Mouse (Mus musculus) cortical plate, adult 2 months (tissue): ENCODE measurements around the gene Gapdh. TPM values are rescaled to one million over a fixed set of nuclear protein-coding genes. Genes with fewer than 3 reads are reported as not detected.
A peak's percentile ranks its signal among the peaks of the same experiment; 100 is the strongest.

Experiments
- H3K27ac ChIP-seq: fragments of 200-500 bp; 2 replicates; pipeline ENCODE4 v1.5.1; 2012; ENCODE audit warnings: low read length, control low read depth, inconsistent platforms; ENCODE audit not compliant: insufficient read depth
- H3K4me1 ChIP-seq: fragments of 200-500 bp; 2 replicates; pipeline ENCODE4 v1.6.1; 2011; ENCODE audit warnings: low read length; ENCODE audit not compliant: control insufficient read depth, insufficient read depth
- H3K4me3 ChIP-seq: fragments of 200-500 bp; 2 replicates; pipeline ENCODE4 v1.5.1; 2011; ENCODE audit warnings: mild to moderate bottlenecking, low read length, control low read depth; ENCODE audit not compliant: insufficient read depth
- CTCF ChIP-seq: fragments of 200-500 bp; IDR thresholded peaks from 2 replicates; pipeline ENCODE4 v1.5.1; 2011; ENCODE audit warnings: mild to moderate bottlenecking, control low read depth, low read length; ENCODE audit not compliant: insufficient read depth; ENCODE audit errors: extremely low read depth
- POLR2A ChIP-seq: fragments of 200-500 bp; IDR thresholded peaks from 2 replicates; pipeline ENCODE4 v1.6.1; 2011; ENCODE audit warnings: mild to moderate bottlenecking, low read length, control low read depth; ENCODE audit not compliant: insufficient read depth; ENCODE audit errors: extremely low read depth
- polyA plus RNA-seq: library from polyadenylated mRNA; depleted of rRNA; stranded (reverse); fragments of >200 nt; gene quantifications from 2 replicates; pipeline ENCODE4 v1.2.3, GENCODE M21; 2012

Gapdh gene
- polyA plus RNA-seq, 1 experiment = 4,549 TPM

DNA sequence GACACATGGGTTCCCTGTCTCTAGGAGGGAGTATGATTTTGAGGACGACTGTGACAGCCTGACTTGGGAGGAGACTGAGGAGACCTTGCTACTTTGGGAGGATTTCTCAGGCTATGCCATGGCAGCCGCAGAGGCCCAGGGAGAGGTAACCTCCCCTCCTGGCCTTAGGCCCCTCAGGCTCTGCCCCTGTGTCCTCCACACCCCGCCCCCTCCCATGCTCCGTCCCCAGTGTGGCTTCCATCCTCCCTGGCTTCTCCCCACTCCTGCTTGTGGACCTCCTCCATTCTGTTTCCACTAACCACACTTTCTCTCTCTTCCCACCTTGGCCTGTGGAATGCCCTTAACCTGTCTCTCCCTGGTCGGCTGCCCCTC lies 13.3 kb downstream of the Gapdh start:
- peaks cover 7% of the 10 kb centered on the region for H3K4me1 ChIP-seq
- TF ChIP-seq POLR2A (no peak), CTCF (no peak)
- H3K27ac ChIP-seq = no peak overlapping the region
- no peak overlapping the region for H3K4me3 ChIP-seq

DNA sequence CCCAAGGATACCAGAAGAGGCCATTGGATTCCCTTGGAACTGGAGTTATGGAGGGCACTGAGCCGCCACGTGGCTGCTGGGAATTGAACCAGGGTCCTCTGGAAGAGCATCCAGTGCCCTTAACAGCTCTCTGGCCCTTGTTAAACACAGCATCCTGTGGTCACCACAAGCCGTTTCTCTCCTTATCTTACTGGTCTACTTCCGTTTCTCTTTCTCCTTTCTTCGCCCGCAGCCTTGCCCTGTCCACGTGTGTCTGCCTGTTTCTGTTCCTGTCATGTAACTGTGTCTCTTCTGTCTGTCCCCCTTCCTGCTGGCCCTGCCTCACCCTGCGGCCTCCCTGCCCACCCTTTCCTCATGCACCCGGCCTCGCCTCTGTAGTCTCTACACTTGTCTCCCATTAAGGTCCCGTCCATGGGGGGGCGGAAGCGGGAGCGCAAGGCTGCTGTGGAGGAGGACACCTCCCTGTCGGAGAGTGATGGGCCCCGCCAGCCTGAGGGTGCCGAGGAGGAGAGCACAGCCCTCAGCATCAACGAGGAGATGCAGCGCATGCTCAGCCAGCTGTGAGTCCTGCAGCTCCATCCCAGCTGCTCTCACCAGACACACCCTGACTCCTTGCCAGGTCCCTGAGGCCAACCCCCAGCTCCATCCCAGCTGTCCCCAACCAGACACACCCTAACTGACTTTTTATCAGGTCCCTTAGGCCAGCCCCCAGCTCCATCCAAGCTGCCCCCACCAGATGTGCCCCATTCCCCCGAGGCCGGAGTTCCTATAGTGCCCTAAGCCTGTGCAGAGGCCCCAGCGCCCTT lies 13.9 kb downstream of the Gapdh start:
- no peak overlapping the region for H3K4me3 ChIP-seq
- H3K27ac ChIP-seq = no peak overlapping the region; the same call in 1 of the 2 replicates
- TF ChIP-seq POLR2A = no peak
- TF ChIP-seq CTCF = no peak
- H3K4me1 ChIP-seq = peaks cover 7% of the 10 kb centered on the region

- Histone ChIP-seq H3K4me3 (peak overlapping the region; percentile 80), H3K4me1 (peaks cover 7% of the 10 kb centered on the region), H3K27ac (peak overlapping the region; percentile 82)
- no peak for TF ChIP-seq POLR2A
- no peak for TF ChIP-seq CTCF
Observed at GRCm38 (mm10) chr6:125149569-125149950, 16.7 kb downstream of the Gapdh start.

GRCm38 (mm10) chr6:125148926-125149568 lies 17.2 kb downstream of the Gapdh start:
- no peak for TF ChIP-seq POLR2A
- no peak for TF ChIP-seq CTCF
- H3K4me3 ChIP-seq = peak overlapping the region; percentile 80
- peak overlapping the region; percentile 82 for H3K27ac ChIP-seq
- peaks cover 7% of the 10 kb centered on the region for H3K4me1 ChIP-seq

GRCm38 (mm10) chr6:125148251-125148925 lies 17.9 kb downstream of the Gapdh start:
- no peak; the same call in 1 of the 2 replicates for TF ChIP-seq POLR2A
- no peak for TF ChIP-seq CTCF
- Histone ChIP-seq H3K4me3 (peak overlapping the region; percentile 80), H3K27ac (peak overlapping the region; percentile 82), H3K4me1 (peaks cover 7% of the 10 kb centered on the region)

- Histone ChIP-seq H3K4me1 (peaks cover 7% of the 10 kb centered on the region), H3K27ac (peak overlapping the region; percentile 75), H3K4me3 (peak overlapping the region; percentile 80)
- TF ChIP-seq CTCF = no peak
- TF ChIP-seq POLR2A = no peak
Observed at GRCm38 (mm10) chr6:125147329-125147728, 18.9 kb downstream of the Gapdh start.

- no peak for TF ChIP-seq CTCF
- no peak for TF ChIP-seq POLR2A
- Histone ChIP-seq H3K4me1 (peaks cover 7% of the 10 kb centered on the region), H3K27ac (peak overlapping the region; percentile 75), H3K4me3 (peak overlapping the region; percentile 80)
Observed at GRCm38 (mm10) chr6:125146797-125147196, 19.5 kb downstream of the Gapdh start.

GRCm38 (mm10) chr6:125146148-125146547 lies 20.1 kb downstream of the Gapdh start:
- H3K27ac ChIP-seq = peak overlapping the region; percentile 75
- peak overlapping the region; percentile 80 for H3K4me3 ChIP-seq
- peaks cover 7% of the 10 kb centered on the region for H3K4me1 ChIP-seq
- TF ChIP-seq POLR2A (peak; percentile 67; the same call in 1 of the 2 replicates), CTCF (no peak)

DNA sequence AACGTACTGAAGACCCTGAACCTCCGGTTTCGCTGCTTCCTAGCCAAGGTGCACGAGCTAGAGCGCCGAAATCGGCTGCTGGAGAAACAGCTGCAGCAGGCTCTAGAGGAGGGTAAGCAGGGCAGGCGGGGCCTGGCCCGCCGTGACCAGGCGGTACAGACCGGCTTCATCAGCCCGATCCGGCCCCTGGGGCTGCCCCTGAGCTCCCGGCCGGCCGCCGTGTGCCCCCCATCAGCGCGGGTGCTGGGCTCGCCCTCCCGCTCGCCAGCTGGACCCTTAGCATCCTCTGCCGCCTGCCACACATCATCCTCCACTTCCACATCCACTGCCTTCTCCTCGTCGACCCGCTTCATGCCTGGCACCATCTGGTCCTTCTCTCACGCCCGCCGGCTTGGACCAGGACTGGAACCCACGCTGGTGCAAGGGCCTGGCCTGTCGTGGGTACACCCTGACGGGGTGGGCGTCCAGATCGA lies 20.8 kb downstream of the Gapdh start:
- Histone ChIP-seq H3K4me1 (peaks cover 7% of the 10 kb centered on the region), H3K27ac (peak overlapping the region; percentile 61), H3K4me3 (peak overlapping the region; percentile 80)
- TF ChIP-seq CTCF (no peak), POLR2A (no peak)
